Mouse (Mus musculus) liver, adult 2 months (tissue): ENCODE results near the gene Hoxd13. TPM values are rescaled to one million over a fixed set of nuclear protein-coding genes. Genes with fewer than 3 reads are reported as not detected.

ENCODE experiments used
- DNase-seq: peaks from one replicate; pipeline ENCODE4 v3.0.0-alpha.2; 2011; ENCODE audit warnings: low read depth, low spot score; ENCODE audit errors: extremely low read depth
- H3K27ac ChIP-seq: fragments of 200-500 bp; replicated peaks from 2 replicates; pipeline ENCODE4 v1.5.1; 2012; ENCODE audit warnings: low read depth, mild to moderate bottlenecking, control low read depth, inconsistent platforms, low read length; ENCODE audit not compliant: insufficient read depth
- H3K27me3 ChIP-seq: fragments of 200-500 bp; 2 replicates; pipeline ENCODE4 v1.6.1; 2012; ENCODE audit warnings: mild to moderate bottlenecking, moderate library complexity, low read length, inconsistent platforms; ENCODE audit not compliant: control insufficient read depth, insufficient read depth
- H3K36me3 ChIP-seq: fragments of 200-500 bp; 2 replicates; pipeline ENCODE4 v1.6.1; 2012; ENCODE audit warnings: low read length, inconsistent platforms; ENCODE audit not compliant: control insufficient read depth, insufficient read depth
- H3K4me1 ChIP-seq: fragments of 200-500 bp; 2 replicates; pipeline ENCODE4 v1.6.1; 2011; ENCODE audit warnings: low read length; ENCODE audit not compliant: control insufficient read depth, insufficient read depth
- H3K4me3 ChIP-seq: fragments of 200-500 bp; 2 replicates; pipeline ENCODE4 v1.5.1; 2011; ENCODE audit warnings: low read depth, mild to moderate bottlenecking, control low read depth, low read length, moderate library complexity; ENCODE audit not compliant: insufficient read depth
- H3K79me2 ChIP-seq: fragments of 200-500 bp; 2 replicates; pipeline ENCODE4 v1.6.1; 2012; ENCODE audit warnings: inconsistent platforms, mild to moderate bottlenecking, low read length, moderate library complexity; ENCODE audit not compliant: control insufficient read depth, insufficient read depth
- H3K9ac ChIP-seq: fragments of 200-500 bp; 2 replicates; pipeline ENCODE4 v1.6.1; 2012; ENCODE audit warnings: low read depth, mild to moderate bottlenecking, control low read depth, inconsistent platforms, low read length
- CTCF ChIP-seq: fragments of 200-500 bp; IDR thresholded peaks from 2 replicates; pipeline ENCODE4 v1.5.1; 2011; ENCODE audit warnings: low read depth, low read length, control low read depth
- POLR2A ChIP-seq: fragments of 200-500 bp; IDR thresholded peaks from 2 replicates; pipeline ENCODE4 v1.6.1; 2011; ENCODE audit warnings: low read length, control low read depth; ENCODE audit not compliant: insufficient read depth; ENCODE audit errors: extremely low read depth
- WGBS: fragments of 180-500 bp; shearing (Covaris S2); methylation state at CpG from one replicate; pipeline ENCODE4 v1.1.7; 2018; 5-methylcytosine and 5-hydroxymethylcytosine counted together
- polyA plus RNA-seq: library from polyadenylated mRNA; depleted of rRNA; stranded (reverse); fragments of >200 nt; gene quantifications from 2 replicates; pipeline ENCODE4 v1.2.3, GENCODE M21; 2012
- total RNA-seq: library from RNA; depleted of rRNA; stranded (reverse); fragments of >200 nt; gene quantifications from 2 replicates; pipeline ENCODE4 v1.2.3, GENCODE M21; 2014

Gene Hoxd13
- total and polyA plus RNA-seq, 2 experiments = not detected

- no peak for DNase-seq
- H3K27ac ChIP-seq = no peak overlapping the region
- no peaks in the 10 kb centered on the region for H3K79me2 ChIP-seq
- 20% methylated on average over 7 of the region's 7 CpGs for WGBS
- no peak for TF ChIP-seq POLR2A
- TF ChIP-seq CTCF = no peak
- no peaks in the 10 kb centered on the region for H3K36me3 ChIP-seq
- H3K4me1 ChIP-seq = no peaks in the 10 kb centered on the region
- no peak overlapping the region for H3K9ac ChIP-seq
- H3K27me3 ChIP-seq = peaks cover 9% of the 10 kb centered on the region; the same call in 1 of the 2 replicates
- no peak overlapping the region for H3K4me3 ChIP-seq
Observed at GRCm38 (mm10) chr2:74647082-74647864, 20.8 kb upstream of the Hoxd13 start.

- no peaks in the 10 kb centered on the region for H3K36me3 ChIP-seq
- peaks cover 30% of the 10 kb centered on the region for H3K27me3 ChIP-seq
- no peaks in the 10 kb centered on the region for H3K79me2 ChIP-seq
- H3K4me3 ChIP-seq = no peak overlapping the region
- H3K9ac ChIP-seq = no peak overlapping the region
- TF ChIP-seq CTCF = no peak
- 45% methylated on average over 2 of the region's 2 CpGs for WGBS
- H3K27ac ChIP-seq = no peak overlapping the region
- no peaks in the 10 kb centered on the region for H3K4me1 ChIP-seq
- DNase-seq = no peak
Observed at GRCm38 (mm10) chr2:74652996-74653340, 15.1 kb upstream of the Hoxd13 start.

- H3K27ac ChIP-seq = no peak overlapping the region
- no peak overlapping the region for H3K4me3 ChIP-seq
- DNase-seq = no peak
- H3K27me3 ChIP-seq = peaks cover 33% of the 10 kb centered on the region
- no peak overlapping the region for H3K9ac ChIP-seq
- no peaks in the 10 kb centered on the region for H3K79me2 ChIP-seq
- TF ChIP-seq POLR2A (no peak), CTCF (no peak)
- 27% methylated on average over 17 of the region's 17 CpGs for WGBS
- H3K36me3 ChIP-seq = no peaks in the 10 kb centered on the region
- H3K4me1 ChIP-seq = no peaks in the 10 kb centered on the region
Observed at GRCm38 (mm10) chr2:74653781-74654535, 14.2 kb upstream of the Hoxd13 start.

GRCm38 (mm10) chr2:74654743-74655419, 13.2 kb upstream of the Hoxd13 start:
- Histone ChIP-seq H3K36me3 (no peaks in the 10 kb centered on the region), H3K9ac (no peak overlapping the region), H3K27me3 (peaks cover 35% of the 10 kb centered on the region), H3K4me3 (no peak overlapping the region), H3K4me1 (no peaks in the 10 kb centered on the region), H3K79me2 (no peaks in the 10 kb centered on the region), H3K27ac (no peak overlapping the region)
- 14% methylated on average over 19 of the region's 20 CpGs for WGBS
- DNase-seq = no peak
- TF ChIP-seq POLR2A = no peak
- no peak for TF ChIP-seq CTCF

GRCm38 (mm10) chr2:74655420-74655781, 12.7 kb upstream of the Hoxd13 start:
- Histone ChIP-seq H3K79me2 (no peaks in the 10 kb centered on the region), H3K4me3 (no peak overlapping the region), H3K27me3 (peaks cover 35% of the 10 kb centered on the region), H3K9ac (no peak overlapping the region), H3K36me3 (no peaks in the 10 kb centered on the region), H3K27ac (no peak overlapping the region), H3K4me1 (no peaks in the 10 kb centered on the region)
- WGBS = 8% methylated on average over 40 of the region's 47 CpGs
- DNase-seq = no peak
- TF ChIP-seq CTCF = peak; percentile 29; the same call in 1 of the 2 replicates
- TF ChIP-seq POLR2A = no peak
